Mouse (Mus musculus) gastrocnemius, postnatal 4 days (tissue): ENCODE data around the gene Mpig6b. TPM values are rescaled to one million over a fixed set of nuclear protein-coding genes. Genes with fewer than 3 reads are reported as not detected.
A peak's percentile ranks its signal among the peaks of the same experiment; 100 is the strongest.

Experiments used
- DNase-seq, 2 experiments: peaks; one replicate each; pipeline ENCODE4 v3.0.0; 2021 to 2022; ENCODE audit warnings: low spot score in 2 of 2, mixed read lengths in 2 of 2
- total RNA-seq, 2 experiments: library from RNA; stranded (reverse); gene quantifications; 2 replicates each; pipeline ENCODE4 v1.2.3; 2021

Gene Mpig6b
- total RNA-seq, 2 experiments from 2014 or later = 0.29 to 0.42 TPM

- DNase-seq = no peak
Observed at GRCm38 (mm10) chr17:35088151-35088550, 22.2 kb upstream of the Mpig6b start.

GRCm38 (mm10) chr17:35085208-35085865, 19.4 kb upstream of the Mpig6b start, which contains the start of gene Ly6g6f:
Gene Ly6g6f, minus strand, starts transcription at chr17:35085610.
- DNase-seq = no peak

GRCm38 (mm10) chr17:35083929-35084497, 18.0 kb upstream of the Mpig6b start:
- DNase-seq = no peak

- DNase-seq = no peak
Observed at GRCm38 (mm10) chr17:35082841-35083576, 17.0 kb upstream of the Mpig6b start.

- DNase-seq = no peak
Observed at GRCm38 (mm10) chr17:35080710-35081109, 14.7 kb upstream of the Mpig6b start.

- no peak for DNase-seq
Observed at GRCm38 (mm10) chr17:35080248-35080647, 14.3 kb upstream of the Mpig6b start.

- DNase-seq = no peak
Observed at GRCm38 (mm10) chr17:35079778-35080177, 13.8 kb upstream of the Mpig6b start.

- DNase-seq = no peak
Observed at GRCm38 (mm10) chr17:35077786-35078233, 11.8 kb upstream of the Mpig6b start, which contains the start of gene Ly6g6d. Gene Ly6g6d, minus strand, starts transcription at chr17:35078065.

- DNase-seq = no peak
Observed at GRCm38 (mm10) chr17:35077285-35077684, 11.3 kb upstream of the Mpig6b start.

GRCm38 (mm10) chr17:35076507-35077176, 10.7 kb upstream of the Mpig6b start, which contains the start of gene Ly6g6e:
Gene Ly6g6e, plus strand, starts transcription at chr17:35076902.
- DNase-seq = no peak

GRCm38 (mm10) chr17:35074097-35074496, 8.1 kb upstream of the Mpig6b start:
- no peak for DNase-seq

GRCm38 (mm10) chr17:35071454-35071853, 5.5 kb upstream of the Mpig6b start:
- DNase-seq = no peak

- DNase-seq = no peak
Observed at GRCm38 (mm10) chr17:35070556-35071229, 4.7 kb upstream of the Mpig6b start.

GRCm38 (mm10) chr17:35068213-35068914, 2.4 kb upstream of the Mpig6b start:
- DNase-seq = no peak

- DNase-seq = peak in 1 of 2 experiments; percentile 41
Observed at GRCm38 (mm10) chr17:35064951-35065947, 735 bp downstream of the Mpig6b start, which contains the start of gene Ly6g6c. Gene Ly6g6c, plus strand, starts transcription at chr17:35065388.

- no peak for DNase-seq
Observed at GRCm38 (mm10) chr17:35064378-35064877, 1.6 kb downstream of the Mpig6b start.

GRCm38 (mm10) chr17:35063466-35063865, 2.5 kb downstream of the Mpig6b start:
- DNase-seq = no peak

GRCm38 (mm10) chr17:35061299-35061698, 4.7 kb downstream of the Mpig6b start:
- DNase-seq = no peak
